9 mouse cellular contexts compared by ENCODE assay signal in genomic region chr6:113603993-113604392, GRCm38 (mm10). TPM values are rescaled to one million over a fixed set of nuclear protein-coding genes. Genes with fewer than 3 reads are reported as not detected.
A peak's percentile ranks its signal among the peaks of the same experiment; 100 is the strongest.
DNase-seq lines count a peak whose midpoint lies in the region; ATAC-seq and TF ChIP-seq lines count a peak whose summit lies in the region.
"Had no signal": no experiment of that assay in that cellular context is flagged by ENCODE, and none has a peak within 500 bp of the region (broad histone marks: within the 10 kb centered on the region; RNA-seq: fewer than 3 reads in every experiment).

No protein-coding gene starts in this region.

- in situ Hi-C loops in CH12.LX (cut with MboI; ENCODE audit: low pct_ligation_motif_present, low pct_unique_long_range_greater_than_20kb, low sequenced_read_pairs): no loop called here

- peak overlapping the region; percentile 95 for H3K9ac ChIP-seq in heart, embryonic 11.5 days (ENCODE audit: low read depth, low read length)
- peak overlapping the region; percentile 81; the same call in 1 of the 2 replicates for H3K9ac ChIP-seq in CH12.LX (ENCODE audit: insufficient read depth, low read depth)
- peak overlapping the region; percentile 89; the same call in 1 of the 2 replicates for H3K9ac ChIP-seq in forebrain, embryonic 12.5 days
- peak overlapping the region; percentile 93 for H3K9ac ChIP-seq in liver, embryonic 13.5 days

- peak overlapping the region; percentile 66 for H3K4me2 ChIP-seq in heart, embryonic 11.5 days
- no peak overlapping the region for H3K4me2 ChIP-seq in CH12.LX (ENCODE audit: insufficient read depth, low read depth, poor library complexity, severe bottlenecking)
- peak overlapping the region; percentile 91 for H3K4me2 ChIP-seq in forebrain, embryonic 12.5 days
- H3K4me2 ChIP-seq in liver, embryonic 13.5 days: peak overlapping the region; percentile 86

- H3K27ac ChIP-seq in heart, embryonic 11.5 days (ENCODE audit: low read depth, low read length): no peak overlapping the region; the same call in 1 of the 2 replicates
- H3K27ac ChIP-seq in CH12.LX (ENCODE audit: insufficient read depth, low read depth): no peak overlapping the region
- no peak overlapping the region for H3K27ac ChIP-seq in forebrain, embryonic 12.5 days
- H3K27ac ChIP-seq in liver, embryonic 13.5 days: peak overlapping the region; percentile 80; the same call in 1 of the 2 replicates

- H3K36me3 ChIP-seq in heart, embryonic 11.5 days (ENCODE audit: control insufficient read depth, insufficient read depth, low read length): no peaks in the 10 kb centered on the region
- peaks cover 11 to 41% of the 10 kb centered on the region in 2 experiments for H3K36me3 ChIP-seq in CH12.LX (replicated peaks in 1 of 2; ENCODE audit: control insufficient read depth in 1 of 2, insufficient read depth in 1 of 2, low read length in 1 of 2)
- H3K36me3 ChIP-seq in forebrain, embryonic 12.5 days (replicated peaks): peaks cover 5% of the 10 kb centered on the region; the same call in 1 of the 2 replicates
- peaks cover 17% of the 10 kb centered on the region for H3K36me3 ChIP-seq in liver, embryonic 13.5 days

- TF ChIP-seq POLR2A in CH12.LX (IDR thresholded peaks at IDR 0.05; ENCODE audit: low read depth, low read length): no peak

- no peaks in the 10 kb centered on the region for H3K9me3 ChIP-seq in heart, embryonic 11.5 days (replicated peaks; ENCODE audit: control insufficient read depth, low read length)
- no peaks in the 10 kb centered on the region for H3K9me3 ChIP-seq in CH12.LX (replicated peaks; ENCODE audit: low read length)
- H3K9me3 ChIP-seq in forebrain, embryonic 12.5 days: no peaks in the 10 kb centered on the region
- H3K9me3 ChIP-seq in liver, embryonic 13.5 days (replicated peaks): no peaks in the 10 kb centered on the region

- H3K79me2 ChIP-seq in CH12.LX (replicated peaks; ENCODE audit: control insufficient read depth, extremely low read depth, insufficient read depth, poor library complexity, severe bottlenecking): peaks cover 42% of the 10 kb centered on the region

- intact Hi-C loops in heart, postnatal 10 days (cut with DNase I): no loop called here

- no peak for ATAC-seq in heart, embryonic 11.5 days (replicated peaks; ENCODE audit: insufficient number of reproducible peaks, low FRiP score, low TSS enrichment)
- no peak for ATAC-seq in forebrain, embryonic 12.5 days (ENCODE audit: low FRiP score)
- no peak for ATAC-seq in liver, embryonic 13.5 days (ENCODE audit: low read depth)
- no peak for ATAC-seq in cerebellum, adult (ENCODE audit: insufficient number of reproducible peaks, low FRiP score, low TSS enrichment)

- H3K4me1 ChIP-seq in heart, embryonic 11.5 days (ENCODE audit: control insufficient read depth, insufficient read depth, low read length): peaks cover 8% of the 10 kb centered on the region; the same call in 1 of the 2 replicates
- H3K4me1 ChIP-seq in CH12.LX (ENCODE audit: control insufficient read depth in 1 of 2, insufficient read depth in 2 of 2): peaks cover 9 to 19% of the 10 kb centered on the region in 2 experiments; a peak in 3 of 4 replicates
- H3K4me1 ChIP-seq in forebrain, embryonic 12.5 days: peaks cover 26% of the 10 kb centered on the region
- peaks cover 30% of the 10 kb centered on the region for H3K4me1 ChIP-seq in liver, embryonic 13.5 days (replicated peaks)

- H3K27me3 ChIP-seq in heart, embryonic 11.5 days (ENCODE audit: control insufficient read depth, insufficient read depth, low read length): no peaks in the 10 kb centered on the region
- H3K27me3 ChIP-seq in CH12.LX (replicated peaks): no peaks in the 10 kb centered on the region
- H3K27me3 ChIP-seq in forebrain, embryonic 12.5 days: no peaks in the 10 kb centered on the region
- no peaks in the 10 kb centered on the region for H3K27me3 ChIP-seq in liver, embryonic 13.5 days

- WGBS in heart, embryonic 11.5 days (ENCODE audit: insufficient replicate concordance): 46% methylated on average over 12 of the region's 12 CpGs
- WGBS in forebrain, embryonic 12.5 days: 51% methylated on average over 12 of the region's 12 CpGs
- 51% methylated on average over 12 of the region's 12 CpGs for WGBS in liver, embryonic 13.5 days (ENCODE audit: insufficient replicate concordance)

- TF ChIP-seq RAD21 in CH12.LX (IDR thresholded peaks at IDR 0.05; ENCODE audit: low read depth, low read length): no peak

- DNase-seq in heart, postnatal 10 days: no peak
- no peak for DNase-seq in CH12.LX (ENCODE audit: extremely low read depth)
- no peak for DNase-seq in liver, embryonic 13.5 days
- DNase-seq in left cerebral cortex, adult 18-20 months (ENCODE audit: low spot score in 2 of 2): no peak
- no peak for DNase-seq in thymus, postnatal 25 days

- dilution Hi-C loops in CH12.LX (cut with MboI; ENCODE audit: extremely low pct_ligation_motif_present, extremely low pct_unique_long_range_greater_than_20kb, low sequenced_read_pairs): no loop called here

- no peak for TF ChIP-seq CTCF in CH12.LX (conservative IDR thresholded peaks at IDR 0.05 in 1 of 2, IDR thresholded peaks at IDR 0.05 in 1 of 2; ENCODE audit: low read depth in 2 of 2, low read length in 2 of 2)

- H3K4me3 ChIP-seq in heart, embryonic 11.5 days (ENCODE audit: low read depth, low read length): peak overlapping the region; percentile 91
- H3K4me3 ChIP-seq in CH12.LX (replicated peaks in 1 of 3; ENCODE audit: low read depth in 2 of 3, low read length in 2 of 3, poor library complexity in 1 of 3): peak overlapping the region; percentile 37 to 98 (median 95)
- H3K4me3 ChIP-seq in forebrain, embryonic 12.5 days (replicated peaks): peak overlapping the region; percentile 95
- H3K4me3 ChIP-seq in liver, embryonic 13.5 days (replicated peaks): peak overlapping the region; percentile 96

- no peak for TF ChIP-seq EP300 in CH12.LX (IDR thresholded peaks at IDR 0.05; ENCODE audit: low read length)

TF ChIP-seq in CH12.LX, 34 proteins besides CTCF, POLR2A, EP300 and RAD21:
- no peak for TF ChIP-seq CHD1 (IDR thresholded peaks at IDR 0.05; ENCODE audit: low read depth, low read length)
- TF ChIP-seq MEF2A (IDR thresholded peaks at IDR 0.05; ENCODE audit: borderline replicate concordance, low read depth, low read length): no peak
- no peak for TF ChIP-seq PAX5 (IDR thresholded peaks at IDR 0.05; ENCODE audit: low read length)
- TF ChIP-seq MYC (IDR thresholded peaks at IDR 0.05; ENCODE audit: low read depth, low read length): no peak
- no peak for TF ChIP-seq ZC3H11A (IDR thresholded peaks at IDR 0.05; ENCODE audit: low read depth, low read length)
- no peak for TF ChIP-seq GABPA (IDR thresholded peaks at IDR 0.05; ENCODE audit: insufficient replicate concordance, low read depth, low read length)
- TF ChIP-seq BHLHE40 (IDR thresholded peaks at IDR 0.05; ENCODE audit: low read depth, low read length): no peak
- TF ChIP-seq NELFE (IDR thresholded peaks at IDR 0.05; ENCODE audit: low read depth, low read length): no peak
TF ChIP-seq in CH12.LX: peak in this region for 0.

RNA-seq across cellular contexts. Expression of gene Brk1, which starts 0.6 kb away (rescaled TPM):
- 186 and 188 TPM in 2 replicates for polyA plus RNA-seq in heart, embryonic 11.5 days (2014; fragmentation: Nextera tagmentation; extraction: Ambion mirVana)
- 10 to 100 TPM; 92.4 to 94.8 TPM for total RNA-seq in heart, postnatal 10 days (2021)
- total RNA-seq in CH12.LX (2012; rRNA removed) (112 and 122 TPM in 2 replicates), CH12.LX (2014; rRNA removed) (224 and 245 TPM in 2 replicates)
- 142 and 145 TPM in 2 replicates for polyA plus RNA-seq in CH12.LX (2012; ENCODE audit: insufficient read length, low read depth)
- polyA plus RNA-seq in forebrain, embryonic 12.5 days (2016; fragmentation: Nextera tagmentation; extraction: Ambion mirVana): 189 and 194 TPM in 2 replicates
- polyA plus RNA-seq in liver, embryonic 13.5 days (2015; fragmentation: Nextera tagmentation; extraction: Ambion mirVana): 101 and 104 TPM in 2 replicates
- total RNA-seq in left cerebral cortex, adult 18-20 months (2021): 100 to 1,000 TPM; 210 to 217 TPM

RNA-seq across cellular contexts. Expression of gene Fancd2os, which starts 3.5 kb away (rescaled TPM):
- polyA plus RNA-seq in heart, embryonic 11.5 days (2014; fragmentation: Nextera tagmentation; extraction: Ambion mirVana): 0.41 and 0.57 TPM in 2 replicates
- total RNA-seq in heart, postnatal 10 days (2021): not detected
- total RNA-seq in CH12.LX (2012; rRNA removed): not detected in 2 replicates
- not detected in 2 replicates for total RNA-seq in CH12.LX (2014; rRNA removed)
- polyA plus RNA-seq in CH12.LX (2012; ENCODE audit: insufficient read length, low read depth): 0.31 and 0.45 TPM in 2 replicates
- 0.28 and 0.35 TPM in 2 replicates for polyA plus RNA-seq in forebrain, embryonic 12.5 days (2016; fragmentation: Nextera tagmentation; extraction: Ambion mirVana)
- polyA plus RNA-seq in liver, embryonic 13.5 days (2015; fragmentation: Nextera tagmentation; extraction: Ambion mirVana): 0.09 TPM in 1 of 2 replicates, not detected in the other
- total RNA-seq in left cerebral cortex, adult 18-20 months (2021): not detected
- polyA plus RNA-seq: gonadal fat pad, adult 2 months had no signal

RNA-seq across cellular contexts. Expression of gene Vhl, which starts 19.8 kb away (rescaled TPM):
- 31.2 and 40.9 TPM in 2 replicates for polyA plus RNA-seq in heart, embryonic 11.5 days (2014; fragmentation: Nextera tagmentation; extraction: Ambion mirVana)
- total RNA-seq in heart, postnatal 10 days (2021): 10 to 100 TPM; 11.6 to 18.1 TPM
- total RNA-seq in CH12.LX (2012; rRNA removed): 14.2 and 17.6 TPM in 2 replicates
- total RNA-seq in CH12.LX (2014; rRNA removed): 32.6 and 36.6 TPM in 2 replicates
- 19.2 and 23.1 TPM in 2 replicates for polyA plus RNA-seq in CH12.LX (2012; ENCODE audit: insufficient read length, low read depth)
- 54.9 and 61.8 TPM in 2 replicates for polyA plus RNA-seq in forebrain, embryonic 12.5 days (2016; fragmentation: Nextera tagmentation; extraction: Ambion mirVana)
- 7.8 and 9.4 TPM in 2 replicates for polyA plus RNA-seq in liver, embryonic 13.5 days (2015; fragmentation: Nextera tagmentation; extraction: Ambion mirVana)
- total RNA-seq in left cerebral cortex, adult 18-20 months (2021): 10 to 100 TPM; 35.3 to 46.6 TPM

RNA-seq across cellular contexts. Expression of gene Irak2, which starts 34.3 kb away (rescaled TPM):
- 6.7 and 7.2 TPM in 2 replicates for polyA plus RNA-seq in heart, embryonic 11.5 days (2014; fragmentation: Nextera tagmentation; extraction: Ambion mirVana)
- total RNA-seq in heart, postnatal 10 days (2021): 10 to 100 TPM; 10.1 to 14.1 TPM
- total RNA-seq in CH12.LX (2012; rRNA removed): 31.6 and 39.5 TPM in 2 replicates
- 26.9 and 30.0 TPM in 2 replicates for total RNA-seq in CH12.LX (2014; rRNA removed)
- 32.5 and 38.6 TPM in 2 replicates for polyA plus RNA-seq in CH12.LX (2012; ENCODE audit: insufficient read length, low read depth)
- 0.63 and 1.6 TPM in 2 replicates for polyA plus RNA-seq in forebrain, embryonic 12.5 days (2016; fragmentation: Nextera tagmentation; extraction: Ambion mirVana)
- polyA plus RNA-seq in liver, embryonic 13.5 days (2015; fragmentation: Nextera tagmentation; extraction: Ambion mirVana): 12.1 and 14.9 TPM in 2 replicates
- 10 to 100 TPM; 23.5 to 25.4 TPM for total RNA-seq in left cerebral cortex, adult 18-20 months (2021)
